Mouse (Mus musculus): Measurements from ENCODE around the gene Ssh2.

DNA sequence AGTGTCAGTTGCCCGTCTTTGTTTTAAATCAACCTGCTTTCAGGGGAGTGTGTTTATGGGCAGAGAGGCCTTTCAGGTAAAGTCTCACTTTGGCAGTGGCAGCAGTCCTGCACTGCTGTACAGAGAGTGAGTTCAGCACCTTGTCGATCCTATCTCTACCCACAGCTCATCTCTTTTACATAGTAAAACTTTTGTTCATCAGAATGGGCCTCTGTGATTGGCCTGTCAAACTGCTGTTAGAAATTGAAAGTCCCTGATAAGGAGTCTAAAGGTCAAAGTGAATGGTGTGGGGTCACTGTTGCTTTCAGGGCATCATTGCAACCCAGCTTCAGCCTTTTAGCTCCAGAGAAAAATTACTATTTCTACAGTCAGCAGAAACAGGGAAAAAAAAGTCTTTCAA is 147.4 kb downstream of the Ssh2 start:
- TF ChIP-seq POLR2A (IDR thresholded peaks at IDR 0.05; ENCODE audit: borderline replicate concordance, extremely low read depth, insufficient read depth, insufficient read length, poor library complexity, severe bottlenecking) (no peak), CTCF (IDR thresholded peaks at IDR 0.05; ENCODE audit: borderline replicate concordance, extremely low read depth, insufficient read depth, insufficient read length) (no peak)

Data from brain, embryonic 14.5 days (tissue).